Mouse (Mus musculus): ENCODE data around the gene Nell2.

- no peak for TF ChIP-seq POLR2A (IDR thresholded peaks at IDR 0.05; ENCODE audit: low read depth, low read length)
- no peak for TF ChIP-seq CTCF (IDR thresholded peaks at IDR 0.05; ENCODE audit: extremely low read depth, insufficient read length, insufficient replicate concordance, low read depth, low read length)
Observed at GRCm38 (mm10) chr15:95444586-95444985, 83.8 kb downstream of the Nell2 start.

Measured in small intestine, adult 2 months (tissue).